Mouse (Mus musculus): Measurements from ENCODE around the gene E2f4. TPM values are rescaled to one million over a fixed set of nuclear protein-coding genes. Genes with fewer than 3 reads are reported as not detected.

E2f4 gene
- 40.1 and 41.6 TPM in 2 replicates for polyA plus RNA-seq (2015; fragmentation: Nextera tagmentation; extraction: Ambion mirVana)

DNA sequence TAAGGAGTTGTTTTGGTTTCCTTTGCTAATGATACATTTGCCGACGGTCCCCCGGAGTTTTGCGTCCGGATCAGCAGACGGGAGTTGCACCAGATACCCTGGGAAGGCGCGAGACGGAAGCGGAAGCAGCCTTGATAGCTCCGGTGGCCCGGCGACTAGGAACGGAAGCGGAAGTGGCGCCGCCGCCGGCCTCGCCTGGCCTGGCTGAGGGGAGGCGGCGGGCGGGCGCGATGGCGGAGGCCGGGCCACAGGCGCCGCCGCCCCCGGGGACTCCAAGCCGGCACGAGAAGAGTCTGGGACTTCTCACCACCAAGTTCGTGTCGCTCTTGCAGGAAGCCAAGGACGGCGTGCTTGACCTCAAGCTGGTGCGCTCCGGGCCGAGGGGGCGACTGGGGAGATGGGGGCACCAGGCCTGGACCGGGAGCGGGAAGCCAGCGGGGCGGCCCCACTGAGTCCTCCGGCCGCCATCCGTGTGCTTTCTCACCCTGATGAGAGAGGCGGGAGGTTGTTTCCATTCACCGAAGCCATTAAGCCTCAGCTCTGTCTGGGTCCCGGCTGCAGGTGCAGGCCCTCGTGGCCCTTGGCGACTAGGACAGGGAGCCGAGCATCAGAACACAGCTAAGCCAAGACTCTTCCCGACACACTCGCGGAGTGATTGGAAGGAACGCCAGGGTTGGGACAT lies at the start of gene E2f4:
TSS of gene E2f4 (plus strand) at position 153 of the 682 bp plus-strand sequence.
- peak within 1 kb of the TSS; percentile 65 for H3K27ac ChIP-seq (ENCODE audit: low read length)
- H3K36me3 ChIP-seq (ENCODE audit: control insufficient read depth, insufficient read depth, low read length): peaks cover 15% of the 10 kb centered on the region
- H3K9me3 ChIP-seq (replicated peaks; ENCODE audit: control insufficient read depth, low read length, poor library complexity, severe bottlenecking): no peaks in the 10 kb centered on the region
- peaks cover 23% of the 10 kb centered on the region for H3K4me1 ChIP-seq (ENCODE audit: control insufficient read depth, insufficient read depth, low read length)
- H3K4me3 ChIP-seq (ENCODE audit: low read depth, low read length): peak within 1 kb of the TSS; percentile 97
- no peaks in the 10 kb centered on the region for H3K27me3 ChIP-seq (ENCODE audit: control insufficient read depth, insufficient read depth, low read depth, low read length)
- H3K9ac ChIP-seq (ENCODE audit: low read depth, low read length): peak within 1 kb of the TSS; percentile 88
- peak within 1 kb of the TSS; percentile 95 for H3K4me2 ChIP-seq (ENCODE audit: low read length)
- under 1% methylated on average over 58 of the region's 58 CpGs for WGBS
- peak; percentile 89 for ATAC-seq

DNA sequence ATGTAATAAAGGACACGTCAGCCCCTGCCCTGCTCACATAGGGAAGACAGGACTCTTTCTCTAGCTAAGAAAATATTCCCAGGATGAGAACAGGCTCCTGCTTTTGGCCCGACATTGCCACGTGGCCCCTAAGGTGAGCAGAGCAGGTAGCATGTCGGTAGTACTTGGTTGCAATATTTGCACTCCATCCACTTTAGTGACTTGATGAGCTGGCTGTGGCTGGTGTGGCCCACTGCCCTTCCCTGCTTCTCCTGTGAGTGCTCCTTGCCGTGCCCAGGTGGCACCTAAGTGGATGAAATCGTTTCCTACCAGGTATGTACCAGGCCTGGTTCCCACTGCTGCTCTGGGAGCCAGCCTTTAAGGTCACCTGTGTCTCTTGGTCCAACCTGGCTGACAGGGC lies 45.5 kb upstream of the E2f4 start:
- peaks cover 7% of the 10 kb centered on the region for H3K4me1 ChIP-seq (ENCODE audit: control insufficient read depth, insufficient read depth, low read length)
- no peak for ATAC-seq
- no peak overlapping the region for H3K4me3 ChIP-seq (ENCODE audit: low read depth, low read length)
- WGBS: 96% methylated on average over 6 of the region's 6 CpGs
- no peaks in the 10 kb centered on the region for H3K9me3 ChIP-seq (replicated peaks; ENCODE audit: control insufficient read depth, low read length, poor library complexity, severe bottlenecking)
- H3K27ac ChIP-seq (ENCODE audit: low read length): no peak overlapping the region
- peaks cover 10% of the 10 kb centered on the region for H3K27me3 ChIP-seq (ENCODE audit: control insufficient read depth, insufficient read depth, low read depth, low read length)
- H3K9ac ChIP-seq (ENCODE audit: low read depth, low read length): no peak overlapping the region
- peaks cover 27% of the 10 kb centered on the region for H3K36me3 ChIP-seq (ENCODE audit: control insufficient read depth, insufficient read depth, low read length)
- no peak overlapping the region for H3K4me2 ChIP-seq (ENCODE audit: low read length)

DNA sequence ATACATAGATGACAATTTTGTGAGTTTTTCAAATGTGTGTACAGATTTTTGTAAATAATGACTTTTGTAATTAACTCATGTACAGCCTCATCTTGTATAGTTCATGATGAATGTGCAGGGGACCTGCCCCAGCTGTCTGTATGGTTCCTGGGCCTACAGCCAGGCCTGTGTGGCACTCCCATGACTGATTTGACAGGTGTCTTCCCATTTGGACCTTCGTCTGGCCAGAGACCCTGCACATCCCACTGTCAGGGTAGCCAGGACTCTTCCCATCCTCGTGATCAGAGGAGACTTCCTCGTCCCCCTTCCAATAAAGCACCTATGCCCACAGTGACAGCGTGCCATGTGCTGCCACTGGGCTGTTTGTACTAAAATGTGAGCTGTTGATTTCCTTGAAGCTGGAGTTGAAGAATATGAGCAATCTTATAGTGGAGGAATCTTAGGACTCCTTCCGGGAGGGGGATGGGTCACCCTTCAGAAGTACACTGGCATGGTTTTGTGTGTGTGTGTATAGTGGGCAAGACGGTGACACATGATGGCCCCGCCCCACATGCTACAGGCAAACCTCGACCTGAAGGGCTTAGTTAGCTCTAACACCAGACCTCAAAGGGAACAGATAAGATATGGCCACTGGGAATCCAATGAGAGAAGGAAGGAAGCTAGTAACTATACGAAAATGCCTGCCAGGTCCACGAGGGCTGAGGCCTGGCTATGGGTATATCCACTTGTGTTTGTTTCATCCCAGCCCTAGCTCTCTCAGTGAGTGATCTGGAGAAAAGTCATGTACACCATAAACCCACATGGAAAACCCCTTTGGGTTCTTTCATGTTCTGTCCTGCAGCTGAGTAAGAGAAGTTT lies 44.6 kb upstream of the E2f4 start:
- no peak for ATAC-seq
- H3K9me3 ChIP-seq (replicated peaks; ENCODE audit: control insufficient read depth, low read length, poor library complexity, severe bottlenecking): no peaks in the 10 kb centered on the region
- H3K4me1 ChIP-seq (ENCODE audit: control insufficient read depth, insufficient read depth, low read length): peaks cover 7% of the 10 kb centered on the region
- no peak overlapping the region for H3K4me2 ChIP-seq (ENCODE audit: low read length)
- 89% methylated on average over 10 of the region's 10 CpGs for WGBS
- H3K27me3 ChIP-seq (ENCODE audit: control insufficient read depth, insufficient read depth, low read depth, low read length): peaks cover 17% of the 10 kb centered on the region
- H3K4me3 ChIP-seq (ENCODE audit: low read depth, low read length): no peak overlapping the region
- H3K36me3 ChIP-seq (ENCODE audit: control insufficient read depth, insufficient read depth, low read length): peaks cover 27% of the 10 kb centered on the region
- no peak overlapping the region for H3K27ac ChIP-seq (ENCODE audit: low read length)
- no peak overlapping the region for H3K9ac ChIP-seq (ENCODE audit: low read depth, low read length)

DNA sequence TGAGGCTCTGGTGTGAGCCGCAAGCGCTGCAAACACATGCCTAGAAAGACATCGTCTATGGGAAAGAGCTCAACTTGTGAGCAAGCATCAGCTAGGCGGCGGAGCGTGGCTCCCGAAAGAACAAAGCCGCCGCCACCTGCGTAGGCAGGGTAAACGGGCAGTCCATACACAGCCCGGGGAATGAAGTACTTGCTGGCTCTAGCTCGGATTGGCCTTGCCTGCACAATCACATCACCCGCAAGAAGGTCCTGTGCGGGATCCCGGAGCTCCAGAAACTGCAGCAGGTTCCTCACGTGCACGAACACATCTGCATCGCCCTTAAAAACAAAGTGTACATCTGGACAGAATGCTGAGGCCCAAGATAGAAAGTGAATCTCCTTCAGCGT lies 43.7 kb upstream of the E2f4 start:
- WGBS: 27% methylated on average over 20 of the region's 20 CpGs
- peak; percentile 59 for ATAC-seq
- Histone ChIP-seq H3K27me3 (ENCODE audit: control insufficient read depth, insufficient read depth, low read depth, low read length) (peaks cover 25% of the 10 kb centered on the region), H3K27ac (ENCODE audit: low read length) (no peak overlapping the region; the same call in 1 of the 2 replicates), H3K4me2 (ENCODE audit: low read length) (peak overlapping the region; percentile 93), H3K4me3 (ENCODE audit: low read depth, low read length) (peak overlapping the region; percentile 60), H3K9ac (ENCODE audit: low read depth, low read length) (peak overlapping the region; percentile 86), H3K4me1 (ENCODE audit: control insufficient read depth, insufficient read depth, low read length) (peaks cover 7% of the 10 kb centered on the region), H3K36me3 (ENCODE audit: control insufficient read depth, insufficient read depth, low read length) (peaks cover 24% of the 10 kb centered on the region), H3K9me3 (replicated peaks; ENCODE audit: control insufficient read depth, low read length, poor library complexity, severe bottlenecking) (no peaks in the 10 kb centered on the region)

DNA sequence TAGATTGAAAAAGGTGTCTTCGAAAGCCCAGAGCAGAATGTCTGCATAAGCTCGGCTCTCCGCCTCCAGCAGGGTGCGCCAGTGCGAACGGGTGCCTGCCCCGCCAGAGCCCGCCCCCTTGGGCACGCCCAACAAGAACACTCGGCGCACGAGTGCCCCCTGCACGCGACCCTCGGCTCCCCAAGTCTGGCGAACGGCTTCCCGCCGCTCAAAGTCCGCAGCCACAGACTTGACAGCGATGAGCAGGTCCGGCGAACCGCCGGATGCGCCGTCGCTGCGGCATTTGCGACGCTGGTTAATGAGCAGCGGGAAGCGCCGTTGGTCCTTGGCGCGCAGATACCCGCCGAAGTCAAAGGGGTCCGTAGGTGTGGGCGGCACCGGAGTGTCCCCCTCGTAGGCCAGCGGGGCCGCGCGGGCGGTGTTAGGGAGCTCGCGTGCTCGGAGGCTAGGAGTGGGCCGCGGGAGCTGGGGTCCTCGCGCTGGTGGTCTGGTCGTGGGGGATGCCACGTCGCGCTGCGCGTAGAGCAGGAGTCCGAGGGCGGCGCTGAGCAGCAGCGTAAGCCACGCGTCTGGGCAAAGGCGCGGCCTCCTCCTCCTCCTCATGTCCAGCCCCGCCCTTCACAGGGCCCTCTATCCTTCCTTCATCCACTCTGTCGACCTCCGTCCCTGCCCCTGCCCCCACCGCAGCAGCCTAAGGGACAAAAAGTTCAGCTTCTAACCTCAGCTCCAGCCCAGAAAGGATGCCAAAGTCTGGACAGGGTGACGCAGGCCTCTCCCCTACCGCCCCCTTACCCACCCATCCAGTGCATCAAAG lies 43.1 kb upstream of the E2f4 start:
- under 1% methylated on average over 73 of the region's 74 CpGs for WGBS
- Histone ChIP-seq H3K36me3 (ENCODE audit: control insufficient read depth, insufficient read depth, low read length) (peaks cover 20% of the 10 kb centered on the region), H3K4me1 (ENCODE audit: control insufficient read depth, insufficient read depth, low read length) (peaks cover 12% of the 10 kb centered on the region), H3K27ac (ENCODE audit: low read length) (peak overlapping the region; percentile 56), H3K9ac (ENCODE audit: low read depth, low read length) (peak overlapping the region; percentile 86), H3K27me3 (ENCODE audit: control insufficient read depth, insufficient read depth, low read depth, low read length) (peaks cover 31% of the 10 kb centered on the region), H3K4me2 (ENCODE audit: low read length) (peak overlapping the region; percentile 93), H3K9me3 (replicated peaks; ENCODE audit: control insufficient read depth, low read length, poor library complexity, severe bottlenecking) (no peaks in the 10 kb centered on the region), H3K4me3 (ENCODE audit: low read depth, low read length) (peak overlapping the region; percentile 60)
- peak; percentile 82 for ATAC-seq

DNA sequence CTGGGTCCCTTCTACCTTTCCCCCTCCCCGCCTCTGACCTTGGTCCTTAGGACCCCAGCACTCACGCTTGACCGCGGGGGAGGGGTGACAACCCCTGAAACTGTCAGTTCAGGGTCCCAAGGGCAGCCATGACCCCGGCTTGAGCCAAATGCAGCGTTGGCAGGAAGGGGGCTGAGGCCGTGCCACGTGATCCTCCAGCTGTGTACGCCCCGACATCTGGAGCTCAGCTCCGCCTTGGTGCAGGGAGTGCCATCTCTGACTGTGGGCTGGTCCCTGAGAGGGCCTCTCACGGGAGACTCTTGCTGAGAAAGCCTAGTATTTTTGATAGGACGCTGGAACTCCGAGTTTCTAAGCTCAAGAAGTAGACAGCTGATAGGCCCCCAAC lies 42.5 kb upstream of the E2f4 start, which contains the start of gene B3gnt9:
TSS of gene B3gnt9 (minus strand) at position 188 of the 385 bp plus-strand sequence.
- peak within 1 kb of the TSS; percentile 86 for H3K9ac ChIP-seq (ENCODE audit: low read depth, low read length)
- H3K4me3 ChIP-seq (ENCODE audit: low read depth, low read length): peak within 1 kb of the TSS; percentile 60
- H3K9me3 ChIP-seq (replicated peaks; ENCODE audit: control insufficient read depth, low read length, poor library complexity, severe bottlenecking): no peaks in the 10 kb centered on the region
- peaks cover 35% of the 10 kb centered on the region for H3K27me3 ChIP-seq (ENCODE audit: control insufficient read depth, insufficient read depth, low read depth, low read length)
- H3K4me1 ChIP-seq (ENCODE audit: control insufficient read depth, insufficient read depth, low read length): peaks cover 15% of the 10 kb centered on the region
- peaks cover 17% of the 10 kb centered on the region for H3K36me3 ChIP-seq (ENCODE audit: control insufficient read depth, insufficient read depth, low read length)
- peak within 1 kb of the TSS; percentile 93 for H3K4me2 ChIP-seq (ENCODE audit: low read length)
- 3% methylated on average over 14 of the region's 14 CpGs for WGBS
- ATAC-seq: peak; percentile 19; the same call in 1 of the 2 replicates
- H3K27ac ChIP-seq (ENCODE audit: low read length): peak within 1 kb of the TSS; percentile 56

DNA sequence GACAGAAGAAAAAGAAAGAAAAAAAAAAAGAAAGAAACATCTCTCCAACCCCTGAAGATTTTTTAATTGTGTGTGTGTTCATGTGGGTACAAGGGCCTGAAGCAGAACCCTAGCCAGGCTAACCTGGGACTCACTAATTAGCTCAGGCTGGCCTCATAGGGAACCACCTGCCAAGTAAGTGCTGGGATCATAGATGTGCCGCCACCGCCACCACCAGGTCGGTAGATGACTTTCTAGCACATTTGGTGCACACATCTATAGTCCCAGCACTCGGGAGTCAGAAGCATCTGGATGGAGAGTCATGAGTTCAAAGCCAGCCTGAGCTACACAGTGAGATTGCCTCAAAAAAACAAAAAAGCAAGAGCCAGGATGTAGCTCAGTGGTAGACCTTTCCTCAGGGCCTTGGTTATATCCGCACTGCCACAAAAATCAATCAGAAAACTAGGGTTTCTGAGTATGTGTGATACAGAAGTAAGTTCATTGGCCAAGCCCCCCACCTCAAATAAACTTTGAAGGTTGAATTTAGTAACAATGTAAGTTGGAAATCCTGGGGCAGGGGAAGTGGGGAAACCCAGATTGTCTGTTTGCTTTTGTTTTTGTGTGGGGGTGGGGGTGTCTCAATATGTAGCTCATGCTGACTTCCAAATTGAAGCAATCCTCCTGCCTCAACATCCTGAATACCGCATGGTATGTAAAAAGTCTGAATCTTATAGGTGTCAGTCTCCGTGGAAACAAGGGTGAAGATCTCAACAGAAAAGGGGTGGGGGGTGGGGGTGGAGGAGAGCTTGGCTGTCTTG lies 39.9 kb upstream of the E2f4 start:
- no peak overlapping the region for H3K27ac ChIP-seq (ENCODE audit: low read length)
- H3K4me3 ChIP-seq (ENCODE audit: low read depth, low read length): no peak overlapping the region
- no peak overlapping the region for H3K4me2 ChIP-seq (ENCODE audit: low read length)
- H3K36me3 ChIP-seq (ENCODE audit: control insufficient read depth, insufficient read depth, low read length): no peaks in the 10 kb centered on the region
- peaks cover 15% of the 10 kb centered on the region for H3K4me1 ChIP-seq (ENCODE audit: control insufficient read depth, insufficient read depth, low read length)
- H3K9ac ChIP-seq (ENCODE audit: low read depth, low read length): no peak overlapping the region
- no peak for ATAC-seq
- WGBS: 67% methylated on average over 7 of the region's 7 CpGs
- peaks cover 50% of the 10 kb centered on the region for H3K27me3 ChIP-seq (ENCODE audit: control insufficient read depth, insufficient read depth, low read depth, low read length)
- H3K9me3 ChIP-seq (replicated peaks; ENCODE audit: control insufficient read depth, low read length, poor library complexity, severe bottlenecking): no peaks in the 10 kb centered on the region

Measured in midbrain, embryonic 16.5 days (tissue).